Mouse (Mus musculus): Measurements from ENCODE around the gene Edrf1. TPM values are rescaled to one million over a fixed set of nuclear protein-coding genes. Genes with fewer than 3 reads are reported as not detected.

Gene Edrf1
- polyA plus RNA-seq, 1 experiment from 2014 or later: 33.0 TPM

DNA sequence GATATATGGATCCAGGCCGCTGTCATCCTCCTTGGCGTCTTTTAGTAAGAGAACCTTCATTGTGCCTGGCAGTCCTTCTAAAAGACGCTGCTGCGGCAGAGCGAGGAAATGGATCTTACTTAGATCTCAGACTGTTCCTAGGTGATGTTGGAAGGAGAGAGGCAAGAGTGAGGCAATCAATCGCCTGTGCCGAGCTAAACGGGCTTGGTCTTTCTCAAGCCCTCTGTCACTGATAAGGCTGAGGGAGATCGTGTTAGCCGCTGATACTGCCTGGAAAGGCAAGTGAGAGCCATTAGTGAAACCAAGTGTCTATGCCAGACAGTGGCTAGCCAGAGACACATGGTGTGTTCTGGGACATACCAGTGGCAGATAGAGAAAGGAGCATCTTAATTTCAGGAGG lies 65.0 kb downstream of the Edrf1 start:
- Histone ChIP-seq H3K27ac (replicated peaks) (no peak overlapping the region), H3K27me3 (no peaks in the 10 kb centered on the region), H3K9ac (replicated peaks) (no peak overlapping the region), H3K36me3 (peaks cover 11% of the 10 kb centered on the region), H3K4me2 (replicated peaks) (no peak overlapping the region), H3K9me3 (no peaks in the 10 kb centered on the region), H3K4me3 (no peak overlapping the region), H3K4me1 (no peaks in the 10 kb centered on the region)
- no peak for ATAC-seq (ENCODE audit: low FRiP score, low read depth)
- WGBS: 95% methylated on average over 10 of the region's 10 CpGs

DNA sequence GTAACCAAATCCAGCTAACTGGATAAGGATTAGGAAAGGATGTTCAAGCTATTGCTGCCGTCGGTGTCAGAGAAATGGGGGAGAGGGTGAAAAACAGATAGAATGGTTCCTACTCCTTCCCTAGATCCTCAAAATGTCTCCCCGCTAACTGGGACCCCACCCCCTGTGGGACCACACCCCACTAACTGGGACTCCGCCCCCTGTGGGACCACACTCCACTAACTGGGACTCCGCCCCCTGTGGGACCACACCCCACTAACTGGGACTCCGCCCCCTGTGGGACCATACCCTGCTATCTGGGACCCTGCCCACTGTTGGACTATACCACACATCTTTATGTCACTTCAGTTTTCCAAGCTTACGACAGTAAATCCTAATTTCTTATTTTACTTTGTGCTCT lies 66.6 kb downstream of the Edrf1 start:
- Histone ChIP-seq H3K4me1 (no peaks in the 10 kb centered on the region), H3K9ac (replicated peaks) (no peak overlapping the region), H3K4me3 (no peak overlapping the region), H3K9me3 (no peaks in the 10 kb centered on the region), H3K27me3 (no peaks in the 10 kb centered on the region), H3K36me3 (peaks cover 5% of the 10 kb centered on the region), H3K4me2 (replicated peaks) (no peak overlapping the region), H3K27ac (replicated peaks) (no peak overlapping the region)
- ATAC-seq (ENCODE audit: low FRiP score, low read depth): no peak
- WGBS: 89% methylated on average over 7 of the region's 7 CpGs

DNA sequence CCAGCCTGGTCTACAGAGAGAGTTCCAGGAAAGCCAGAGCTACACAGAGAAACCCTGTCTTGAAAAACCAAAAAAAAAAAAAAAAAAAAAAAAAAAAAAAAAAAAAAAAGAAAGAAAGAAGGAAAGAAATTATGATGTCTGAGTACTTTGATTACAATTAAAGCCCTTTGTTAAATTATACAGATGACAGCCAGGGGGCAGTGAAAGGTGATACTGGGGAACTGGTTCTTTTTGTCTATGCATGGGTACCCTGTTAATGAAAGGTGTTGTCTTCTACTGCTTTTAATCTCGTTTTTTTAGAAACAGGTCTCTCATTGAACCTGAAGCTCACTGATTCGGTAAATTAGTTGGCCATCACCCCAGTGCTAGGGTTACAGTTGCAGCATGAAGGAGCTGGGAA lies 70.0 kb downstream of the Edrf1 start:
- WGBS: 86% methylated on average over 2 of the region's 2 CpGs
- H3K4me1 ChIP-seq: peaks cover 8% of the 10 kb centered on the region
- no peak overlapping the region for H3K9ac ChIP-seq (replicated peaks)

DNA sequence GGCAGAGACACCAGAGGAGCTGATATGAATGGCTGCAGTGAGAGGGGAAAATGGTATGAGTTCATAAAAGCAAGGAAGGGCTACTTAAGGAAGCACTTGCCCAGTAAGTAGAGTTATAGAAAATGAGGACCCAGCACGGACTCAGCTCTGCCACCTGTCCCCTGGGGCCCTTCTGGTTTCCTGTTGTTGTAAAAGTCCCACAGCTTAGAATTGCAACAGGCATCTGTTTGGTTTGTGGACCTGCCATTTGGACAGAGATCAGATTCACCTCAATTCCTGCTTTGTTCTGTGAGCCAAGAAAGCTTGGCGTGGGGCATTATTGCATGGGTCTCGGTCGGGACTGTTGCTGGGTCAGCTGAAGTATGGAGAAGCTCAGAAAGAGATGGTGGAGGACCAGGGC lies 78.0 kb downstream of the Edrf1 start:
- Histone ChIP-seq H3K4me2 (replicated peaks) (no peak overlapping the region), H3K36me3 (peaks cover 79% of the 10 kb centered on the region), H3K27ac (replicated peaks) (no peak overlapping the region), H3K9ac (replicated peaks) (no peak overlapping the region), H3K27me3 (no peaks in the 10 kb centered on the region), H3K4me3 (no peak overlapping the region), H3K4me1 (no peaks in the 10 kb centered on the region), H3K9me3 (no peaks in the 10 kb centered on the region)
- no peak for ATAC-seq (ENCODE audit: low FRiP score, low read depth)
- 93% methylated on average over 4 of the region's 4 CpGs for WGBS

More for the DNA sequence above, 70.0 kb downstream of the Edrf1 start:
- Histone ChIP-seq H3K9me3 (no peaks in the 10 kb centered on the region), H3K27ac (replicated peaks) (no peak overlapping the region), H3K36me3 (no peaks in the 10 kb centered on the region; the same call in 1 of the 2 replicates), H3K4me2 (replicated peaks) (no peak overlapping the region), H3K27me3 (no peaks in the 10 kb centered on the region), H3K4me3 (no peak overlapping the region)
- no peak for ATAC-seq (ENCODE audit: low FRiP score, low read depth)

DNA sequence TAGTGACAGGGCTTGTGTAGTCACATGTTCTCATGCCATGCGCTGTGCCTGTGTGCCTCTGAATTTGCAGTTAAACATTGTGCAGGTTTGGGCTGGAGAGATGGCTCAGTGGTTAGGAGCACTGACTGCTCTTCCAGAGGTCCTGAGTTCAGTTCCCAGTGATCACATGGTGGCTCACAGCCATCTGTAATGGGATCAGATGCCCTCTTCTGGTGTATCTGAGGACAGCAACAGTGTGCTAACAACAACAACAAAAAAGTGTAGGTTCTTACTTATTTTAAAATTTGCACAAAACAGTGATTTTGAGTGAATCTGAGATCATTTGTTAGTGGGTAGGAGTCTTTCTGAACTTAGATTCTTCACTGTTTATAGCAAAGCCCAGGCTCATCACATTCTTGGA lies 81.2 kb downstream of the Edrf1 start:
- Histone ChIP-seq H3K4me2 (replicated peaks) (no peak overlapping the region), H3K9me3 (no peaks in the 10 kb centered on the region), H3K36me3 (peaks cover 98% of the 10 kb centered on the region), H3K4me3 (no peak overlapping the region), H3K27ac (replicated peaks) (no peak overlapping the region), H3K27me3 (no peaks in the 10 kb centered on the region), H3K9ac (replicated peaks) (no peak overlapping the region), H3K4me1 (no peaks in the 10 kb centered on the region)
- 95% methylated on average over 1 of the region's 1 CpGs for WGBS
- no peak for ATAC-seq (ENCODE audit: low FRiP score, low read depth)

DNA sequence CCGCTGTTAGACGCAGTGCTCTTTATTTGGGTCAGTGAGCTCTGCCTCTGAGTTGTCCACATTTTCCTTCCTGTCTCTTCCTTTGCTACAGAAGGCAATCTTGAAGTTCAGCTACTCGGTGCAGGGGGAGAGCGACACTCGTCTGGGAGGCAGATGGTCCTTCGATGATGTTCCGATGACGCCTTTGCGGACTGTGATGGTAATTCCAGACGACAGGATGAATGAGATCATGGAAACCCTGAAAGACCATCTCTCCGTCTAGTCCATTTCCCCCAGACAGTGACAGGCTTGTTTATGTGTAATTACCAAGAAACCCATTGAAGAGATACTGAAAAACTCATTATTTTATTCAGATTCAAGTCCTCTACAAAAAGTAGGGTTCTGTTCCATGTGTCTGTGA lies 83.3 kb downstream of the Edrf1 start:
- no peaks in the 10 kb centered on the region for H3K4me1 ChIP-seq
- H3K9me3 ChIP-seq: no peaks in the 10 kb centered on the region
- no peaks in the 10 kb centered on the region for H3K27me3 ChIP-seq
- H3K27ac ChIP-seq (replicated peaks): no peak overlapping the region
- no peak overlapping the region for H3K4me3 ChIP-seq
- no peak overlapping the region for H3K4me2 ChIP-seq (replicated peaks)
- 91% methylated on average over 11 of the region's 11 CpGs for WGBS
- H3K36me3 ChIP-seq: peaks cover 99% of the 10 kb centered on the region
- no peak overlapping the region for H3K9ac ChIP-seq (replicated peaks)
- ATAC-seq (ENCODE audit: low FRiP score, low read depth): no peak

Other genes with a start within 250 kb of the Edrf1 start
- not detected in 2 replicates for gene Tex36, start 35.4 kb upstream of the Edrf1 start, polyA plus RNA-seq (2016; fragmentation: Nextera tagmentation; extraction: Ambion mirVana)
- 0.09 TPM in 1 of 2 replicates, not detected in the other for gene Mmp21, start 42.5 kb downstream of the Edrf1 start, polyA plus RNA-seq (2016; fragmentation: Nextera tagmentation; extraction: Ambion mirVana)
- gene Bccip, start 71.8 kb downstream of the Edrf1 start, polyA plus RNA-seq (2016; fragmentation: Nextera tagmentation; extraction: Ambion mirVana): 134 and 139 TPM in 2 replicates
- gene Uros, start 72.5 kb downstream of the Edrf1 start, polyA plus RNA-seq (2016; fragmentation: Nextera tagmentation; extraction: Ambion mirVana): 38.1 and 39.9 TPM in 2 replicates
- 2.2 and 2.6 TPM in 2 replicates for gene Fank1, start 139.3 kb downstream of the Edrf1 start, polyA plus RNA-seq (2016; fragmentation: Nextera tagmentation; extraction: Ambion mirVana)
- 61.1 and 65.8 TPM in 2 replicates for gene Dhx32, start 145.2 kb downstream of the Edrf1 start, polyA plus RNA-seq (2016; fragmentation: Nextera tagmentation; extraction: Ambion mirVana)

All from midbrain, embryonic 12.5 days (tissue).